Mouse (Mus musculus) liver, embryonic 13.5 days (tissue): ENCODE measurements at regions not wholly inside any gene's neighbourhood (a gene's known extent, or its start where the extent isn't known, plus 50 kb on each side); places are given as distances from the start of the nearest gene placed in this dataset.

Source experiments
- ATAC-seq: fragments of 200-750 bp; cut with Nextera tagmentation; 2 replicates; pipeline ENCODE4 v1.8.0; 2017; ENCODE audit warnings: low read depth, mild to moderate bottlenecking, moderate number of reproducible peaks, moderate library complexity
- DNase-seq: peaks from one replicate; pipeline ENCODE4 v3.0.0; 2022
- H3K27ac ChIP-seq: fragments of 300-500 bp; sonication (generic); 2 replicates; pipeline ENCODE4 v1.5.1; 2015; ENCODE audit warnings: moderate library complexity, mild to moderate bottlenecking, inconsistent platforms
- H3K27me3 ChIP-seq: fragments of 300-500 bp; sonication (generic); 2 replicates; pipeline ENCODE4 v1.6.1; 2015; ENCODE audit warnings: mild to moderate bottlenecking, inconsistent platforms
- H3K36me3 ChIP-seq: fragments of 300-500 bp; sonication (generic); 2 replicates; pipeline ENCODE4 v1.6.1; 2015; ENCODE audit warnings: mild to moderate bottlenecking, inconsistent platforms
- H3K4me1 ChIP-seq: fragments of 300-500 bp; sonication (generic); replicated peaks from 2 replicates; pipeline ENCODE4 v1.6.1; 2015; ENCODE audit warnings: inconsistent platforms
- H3K4me2 ChIP-seq: fragments of 300-500 bp; sonication (generic); 2 replicates; pipeline ENCODE4 v1.6.1; 2015; ENCODE audit warnings: inconsistent platforms, mild to moderate bottlenecking, moderate library complexity
- H3K4me3 ChIP-seq: fragments of 300-500 bp; sonication (generic); replicated peaks from 2 replicates; pipeline ENCODE4 v1.5.1; 2015; ENCODE audit warnings: mild to moderate bottlenecking, inconsistent platforms
- H3K9ac ChIP-seq: fragments of 300-500 bp; sonication (generic); 2 replicates; pipeline ENCODE4 v1.6.1; 2015; ENCODE audit warnings: mild to moderate bottlenecking, inconsistent platforms
- H3K9me3 ChIP-seq: fragments of 300-500 bp; sonication (generic); replicated peaks from 2 replicates; pipeline ENCODE4 v1.6.1; 2016; ENCODE audit warnings: inconsistent platforms
- WGBS: fragments of 180-500 bp; shearing (Covaris S2); methylation state at CpG from one replicate; pipeline ENCODE4 v1.1.7; 2015; ENCODE audit not compliant: insufficient replicate concordance; 5-methylcytosine and 5-hydroxymethylcytosine counted together

DNA sequence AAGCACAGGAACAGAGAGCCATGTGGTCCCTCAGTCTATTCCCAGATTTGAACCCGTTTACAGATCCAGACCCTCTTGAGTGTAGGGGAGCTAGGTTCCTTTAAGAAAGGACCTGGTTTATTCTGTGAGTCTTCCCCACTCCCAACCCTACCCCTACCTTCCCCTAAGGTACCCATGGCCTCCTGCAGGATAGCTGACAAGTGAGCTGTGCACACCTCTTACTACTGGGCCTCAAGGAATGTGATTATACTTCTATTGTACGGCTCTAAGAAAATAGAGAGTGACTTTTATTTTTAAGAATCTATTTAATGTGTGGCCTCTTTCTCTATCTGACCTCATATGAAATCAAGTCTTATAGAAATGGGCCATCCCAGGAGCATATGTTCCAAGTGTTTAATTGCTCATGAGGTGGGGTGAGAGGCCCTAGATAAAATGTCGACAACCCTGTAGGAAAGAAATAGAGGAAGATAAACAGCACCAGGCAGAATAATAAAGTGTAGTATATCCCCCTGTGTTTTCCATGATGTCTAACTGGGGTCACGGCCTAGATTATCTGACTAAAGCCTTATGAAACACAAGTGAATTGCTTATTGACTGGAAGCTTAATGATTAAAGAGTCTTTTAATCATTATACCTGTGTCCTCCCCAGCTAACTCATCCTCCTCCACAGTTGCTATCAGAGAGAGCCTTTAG lies 145.7 kb upstream of the Cdh5 start:
- Histone ChIP-seq H3K9me3 (no peaks in the 10 kb centered on the region), H3K4me1 (no peaks in the 10 kb centered on the region), H3K27me3 (no peaks in the 10 kb centered on the region), H3K4me2 (no peak overlapping the region), H3K36me3 (no peaks in the 10 kb centered on the region), H3K27ac (no peak overlapping the region), H3K4me3 (no peak overlapping the region), H3K9ac (no peak overlapping the region)
- WGBS, result 65% methylated on average over 4 of the region's 4 CpGs
- DNase-seq (no peak), ATAC-seq (no peak)

DNA sequence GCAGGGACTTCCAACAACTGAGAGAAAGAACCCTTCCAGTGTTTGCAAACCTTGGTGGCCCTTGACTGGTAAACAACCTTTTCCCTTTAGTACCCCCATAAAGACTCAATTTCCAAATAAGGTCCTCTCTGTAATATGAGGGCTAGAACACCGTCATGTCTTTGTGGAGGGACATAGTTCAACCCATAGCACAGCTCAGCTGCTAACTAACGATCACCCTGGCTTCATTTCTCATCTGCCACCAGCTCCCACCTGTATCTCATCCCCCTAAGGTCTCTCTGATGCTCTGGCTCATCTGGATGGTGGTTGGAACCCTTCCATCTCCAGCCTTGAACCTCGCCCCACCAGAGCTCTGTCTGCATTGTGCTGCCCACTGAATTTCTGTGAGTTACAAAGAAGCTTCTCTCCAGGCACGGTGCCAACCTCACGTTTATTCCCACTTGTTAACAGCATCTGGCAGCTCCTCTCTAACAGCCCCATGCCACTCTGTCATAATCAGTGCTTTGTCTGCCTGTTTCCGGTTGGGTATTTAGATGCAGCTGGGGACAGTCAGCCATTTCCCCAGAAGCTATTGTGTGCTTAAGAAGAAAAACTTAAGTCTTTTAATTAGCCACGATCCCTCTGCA lies 137.0 kb upstream of the Cdh5 start:
- H3K4me1 ChIP-seq, result no peaks in the 10 kb centered on the region

DNA sequence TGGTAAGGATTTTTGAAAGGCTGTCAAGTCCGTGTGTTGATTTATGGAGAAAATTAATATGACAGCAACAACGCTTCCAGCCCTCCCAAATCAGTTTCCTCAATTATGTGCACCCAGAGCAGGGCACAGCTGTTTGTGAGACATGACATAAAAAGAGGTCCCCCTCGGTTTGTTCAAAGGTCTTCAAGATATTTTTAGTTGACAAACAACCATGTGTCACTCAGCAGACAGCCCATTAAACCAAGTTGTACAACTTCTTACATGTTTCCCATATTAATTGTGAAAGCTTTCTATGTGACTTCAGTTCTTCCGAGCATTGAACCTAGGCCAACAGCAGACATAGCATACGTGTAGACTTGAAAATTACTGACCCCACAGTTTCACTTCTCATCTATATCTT lies 131.5 kb upstream of the Cdh5 start:
- no peaks in the 10 kb centered on the region for H3K9me3 ChIP-seq
- H3K27ac ChIP-seq, result no peak overlapping the region
- H3K27me3 ChIP-seq, result no peaks in the 10 kb centered on the region
- no peak overlapping the region for H3K4me2 ChIP-seq
- no peaks in the 10 kb centered on the region for H3K36me3 ChIP-seq
- H3K4me3 ChIP-seq, result no peak overlapping the region
- WGBS, result 60% methylated on average over 5 of the region's 5 CpGs
- no peaks in the 10 kb centered on the region for H3K4me1 ChIP-seq
- H3K9ac ChIP-seq, result no peak overlapping the region
- no peak for DNase-seq
- no peak for ATAC-seq

More for the DNA sequence above, 137.0 kb upstream of the Cdh5 start:
- Histone ChIP-seq H3K27me3 (no peaks in the 10 kb centered on the region), H3K9ac (no peak overlapping the region), H3K36me3 (no peaks in the 10 kb centered on the region), H3K4me2 (no peak overlapping the region), H3K4me3 (no peak overlapping the region), H3K27ac (no peak overlapping the region), H3K9me3 (no peaks in the 10 kb centered on the region)
- DNase-seq (no peak), ATAC-seq (no peak)
- WGBS, result 47% methylated on average over 7 of the region's 7 CpGs

DNA sequence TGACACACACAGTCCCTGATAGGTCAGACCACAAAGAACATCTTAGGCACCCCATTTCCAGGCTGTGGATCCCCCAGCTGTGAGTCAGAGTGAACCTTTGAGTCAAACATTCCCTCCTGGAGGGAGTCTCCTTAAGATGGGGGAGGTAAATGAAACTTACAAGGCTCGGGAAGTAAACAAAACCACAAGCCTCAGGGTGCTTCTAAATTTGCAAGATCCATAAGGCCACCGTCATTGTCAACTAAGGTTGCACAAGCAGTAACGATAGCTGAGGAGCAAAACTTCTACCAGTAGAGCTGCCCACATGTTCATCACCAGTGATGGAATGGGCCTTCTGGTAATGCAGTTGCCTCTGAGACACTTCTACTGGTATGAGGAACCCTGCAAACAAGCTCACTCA lies 130.9 kb upstream of the Cdh5 start:
- Histone ChIP-seq H3K4me1 (no peaks in the 10 kb centered on the region), H3K4me2 (no peak overlapping the region), H3K4me3 (no peak overlapping the region), H3K9me3 (no peaks in the 10 kb centered on the region), H3K9ac (no peak overlapping the region), H3K27me3 (no peaks in the 10 kb centered on the region), H3K27ac (no peak overlapping the region), H3K36me3 (no peaks in the 10 kb centered on the region)
- WGBS, result 57% methylated on average over 3 of the region's 3 CpGs
- DNase-seq (no peak), ATAC-seq (no peak)

DNA sequence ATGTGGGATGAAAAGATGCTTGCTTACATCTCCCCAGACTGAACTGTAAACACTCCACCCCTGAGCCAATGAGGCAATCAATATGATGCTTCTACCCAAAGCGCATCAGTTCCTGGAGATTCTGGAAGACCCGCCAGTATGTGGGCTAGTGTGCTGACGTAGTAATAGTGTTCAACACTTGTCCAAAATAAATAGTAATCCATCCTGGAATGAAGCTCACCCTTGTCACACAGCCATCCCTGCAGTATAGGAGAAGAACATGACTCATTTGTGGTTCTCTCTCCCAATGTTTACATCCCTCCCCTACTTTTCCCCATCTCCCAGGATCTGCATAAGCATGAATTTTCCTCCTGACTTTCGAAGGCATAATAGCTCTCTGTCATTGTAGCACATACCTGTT lies 130.5 kb upstream of the Cdh5 start:
- H3K27ac ChIP-seq, result no peak overlapping the region
- 78% methylated on average over 4 of the region's 4 CpGs for WGBS

DNA sequence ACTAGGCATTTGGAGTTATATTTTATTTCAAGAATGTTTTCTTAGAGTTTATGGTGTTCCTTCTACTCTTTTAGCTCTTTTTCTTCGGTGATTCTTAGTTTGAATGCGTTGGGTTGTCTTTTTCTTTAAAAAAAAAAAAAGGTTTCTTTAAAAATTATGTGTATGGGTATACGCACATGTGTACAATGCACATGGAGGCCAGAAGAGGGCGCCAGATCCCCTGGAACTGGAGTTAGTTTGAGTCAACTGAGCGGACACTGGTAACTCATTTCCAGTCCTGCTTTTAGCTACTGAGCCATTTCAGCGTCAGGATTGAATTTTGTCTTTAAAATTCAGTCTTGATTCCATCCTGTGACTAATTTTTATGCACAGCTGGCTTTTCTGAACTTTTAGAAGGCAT lies 124.9 kb upstream of the Cdh5 start:
- 54% methylated on average over 6 of the region's 6 CpGs for WGBS
- H3K9me3 ChIP-seq, result no peaks in the 10 kb centered on the region

More for the DNA sequence above, 130.5 kb upstream of the Cdh5 start:
- H3K9me3 ChIP-seq, result no peaks in the 10 kb centered on the region
- H3K27me3 ChIP-seq, result no peaks in the 10 kb centered on the region
- DNase-seq (no peak), ATAC-seq (no peak)
- no peaks in the 10 kb centered on the region for H3K36me3 ChIP-seq
- no peak overlapping the region for H3K9ac ChIP-seq
- H3K4me1 ChIP-seq, result no peaks in the 10 kb centered on the region
- H3K4me2 ChIP-seq, result no peak overlapping the region
- H3K4me3 ChIP-seq, result no peak overlapping the region

DNA sequence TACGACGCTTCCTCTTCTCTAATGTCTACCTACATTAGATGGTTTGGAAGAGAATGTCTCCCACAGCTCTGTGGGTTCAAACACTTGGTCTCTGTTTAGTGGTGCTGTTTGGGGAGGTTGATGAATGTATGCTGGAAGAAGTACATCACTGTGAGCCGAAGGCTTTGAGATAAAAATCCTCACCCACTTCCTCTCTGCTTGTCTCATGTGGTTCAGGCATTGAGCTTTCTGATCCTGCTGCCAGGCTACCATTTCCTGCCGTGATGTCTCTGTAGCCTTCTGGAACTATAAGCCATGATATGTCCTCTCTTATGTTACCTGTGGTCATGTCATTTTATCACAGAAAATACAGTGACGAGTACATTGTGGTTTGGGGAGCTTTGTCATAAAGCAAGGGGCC lies 122.5 kb upstream of the Cdh5 start:
- ATAC-seq (no peak), DNase-seq (no peak)
- Histone ChIP-seq H3K27ac (no peak overlapping the region), H3K4me1 (no peaks in the 10 kb centered on the region), H3K4me2 (no peak overlapping the region), H3K9ac (no peak overlapping the region), H3K36me3 (no peaks in the 10 kb centered on the region), H3K4me3 (no peak overlapping the region), H3K9me3 (no peaks in the 10 kb centered on the region), H3K27me3 (no peaks in the 10 kb centered on the region)
- WGBS, result 33% methylated on average over 5 of the region's 5 CpGs

More for the DNA sequence above, 124.9 kb upstream of the Cdh5 start:
- H3K27me3 ChIP-seq, result no peaks in the 10 kb centered on the region
- no peak for DNase-seq
- no peak overlapping the region for H3K4me3 ChIP-seq
- no peaks in the 10 kb centered on the region for H3K36me3 ChIP-seq
- no peak overlapping the region for H3K9ac ChIP-seq
- H3K4me2 ChIP-seq, result no peak overlapping the region
- H3K27ac ChIP-seq, result no peak overlapping the region
- no peak for ATAC-seq
- H3K4me1 ChIP-seq, result no peaks in the 10 kb centered on the region

DNA sequence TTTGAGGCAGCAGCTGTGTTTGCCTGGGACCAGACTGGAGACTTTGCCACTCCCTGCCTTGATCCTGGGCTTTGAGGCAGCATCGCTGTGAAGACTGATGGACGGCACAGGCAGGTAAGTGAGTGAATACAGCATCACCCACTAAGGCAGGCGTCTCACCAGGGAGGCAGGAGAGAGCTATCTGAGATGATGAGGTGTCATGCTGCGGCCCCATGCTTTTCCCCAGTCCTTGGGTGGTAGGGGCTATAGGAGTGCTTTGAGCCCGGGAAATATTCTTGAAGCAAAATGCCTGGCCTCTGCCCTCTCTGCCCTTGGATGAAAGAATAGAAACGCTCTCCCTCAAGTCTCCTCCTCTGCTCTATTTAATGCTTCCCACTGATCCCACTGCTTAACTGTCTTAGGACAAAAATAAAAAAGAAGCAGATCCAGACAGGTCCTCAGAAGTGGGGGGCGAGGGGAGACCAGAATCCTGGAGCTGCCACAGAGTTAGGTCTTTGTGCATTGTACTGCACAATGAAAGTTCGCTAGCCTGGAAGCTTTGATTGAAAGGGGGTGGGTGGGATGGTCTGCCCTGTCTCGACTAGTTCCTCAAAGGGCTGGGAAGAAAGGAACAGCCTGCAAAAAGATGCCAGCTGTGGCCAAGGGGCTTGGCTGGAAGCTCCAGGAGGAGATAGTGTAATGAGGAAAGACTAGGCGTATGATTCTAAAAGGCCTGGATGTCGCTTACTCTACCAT lies 117.4 kb upstream of the Cdh5 start:
- Histone ChIP-seq H3K9me3 (no peaks in the 10 kb centered on the region), H3K27me3 (no peaks in the 10 kb centered on the region), H3K9ac (no peak overlapping the region), H3K4me2 (no peak overlapping the region), H3K4me1 (no peaks in the 10 kb centered on the region), H3K36me3 (no peaks in the 10 kb centered on the region), H3K27ac (no peak overlapping the region), H3K4me3 (no peak overlapping the region)
- 64% methylated on average over 11 of the region's 11 CpGs for WGBS
- ATAC-seq (no peak), DNase-seq (no peak)

DNA sequence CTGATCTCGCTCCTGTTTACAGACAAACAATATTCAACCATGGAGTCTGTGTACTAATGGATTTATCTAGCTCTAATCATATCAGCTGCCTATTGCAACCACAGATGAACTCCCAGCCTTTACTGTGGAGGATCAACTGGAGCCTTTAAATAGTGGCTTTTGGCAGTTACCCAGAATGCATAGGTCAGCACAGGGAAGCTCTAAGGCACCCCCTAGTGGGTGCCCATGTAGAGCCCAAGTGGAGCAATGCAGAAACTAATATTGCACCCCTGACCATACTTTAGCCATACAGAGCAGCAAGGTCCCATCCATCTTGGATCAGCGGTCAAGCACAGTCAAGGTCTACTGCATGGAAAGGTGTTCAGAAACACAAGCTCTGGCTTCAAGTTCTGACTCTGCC lies 115.8 kb upstream of the Cdh5 start:
- Histone ChIP-seq H3K36me3 (no peaks in the 10 kb centered on the region), H3K9me3 (no peaks in the 10 kb centered on the region), H3K4me2 (no peak overlapping the region), H3K9ac (no peak overlapping the region), H3K4me1 (no peaks in the 10 kb centered on the region), H3K4me3 (no peak overlapping the region), H3K27ac (no peak overlapping the region), H3K27me3 (no peaks in the 10 kb centered on the region)
- ATAC-seq, result no peak
- WGBS, result 58% methylated on average over 2 of the region's 2 CpGs
- no peak for DNase-seq

DNA sequence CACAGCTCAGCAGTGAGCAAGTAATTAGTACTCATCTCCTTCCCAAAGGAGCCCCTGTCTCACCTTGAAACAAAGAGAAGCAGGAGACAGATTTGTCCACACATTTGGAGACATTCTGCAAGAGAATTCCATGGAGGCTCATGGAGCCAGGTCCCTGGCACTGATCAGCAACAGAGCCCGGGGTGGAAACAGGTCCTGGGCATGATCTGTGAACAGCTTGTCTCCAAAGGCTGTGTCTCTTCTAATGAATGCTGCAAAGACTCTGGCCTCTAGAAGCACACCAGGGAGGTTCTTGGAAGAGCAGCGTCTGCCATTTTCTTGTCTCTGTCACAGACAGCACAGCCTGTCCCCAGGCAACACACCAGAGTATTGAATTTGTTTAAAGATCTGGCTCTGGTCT lies 107.5 kb upstream of the Cdh5 start:
- ATAC-seq (no peak), DNase-seq (no peak)
- H3K9me3 ChIP-seq, result no peaks in the 10 kb centered on the region
- H3K27ac ChIP-seq, result no peak overlapping the region
- H3K27me3 ChIP-seq, result no peaks in the 10 kb centered on the region
- H3K9ac ChIP-seq, result no peak overlapping the region
- H3K4me1 ChIP-seq, result no peaks in the 10 kb centered on the region
- H3K4me2 ChIP-seq, result no peak overlapping the region
- H3K36me3 ChIP-seq, result no peaks in the 10 kb centered on the region
- 59% methylated on average over 2 of the region's 2 CpGs for WGBS
- H3K4me3 ChIP-seq, result no peak overlapping the region

DNA sequence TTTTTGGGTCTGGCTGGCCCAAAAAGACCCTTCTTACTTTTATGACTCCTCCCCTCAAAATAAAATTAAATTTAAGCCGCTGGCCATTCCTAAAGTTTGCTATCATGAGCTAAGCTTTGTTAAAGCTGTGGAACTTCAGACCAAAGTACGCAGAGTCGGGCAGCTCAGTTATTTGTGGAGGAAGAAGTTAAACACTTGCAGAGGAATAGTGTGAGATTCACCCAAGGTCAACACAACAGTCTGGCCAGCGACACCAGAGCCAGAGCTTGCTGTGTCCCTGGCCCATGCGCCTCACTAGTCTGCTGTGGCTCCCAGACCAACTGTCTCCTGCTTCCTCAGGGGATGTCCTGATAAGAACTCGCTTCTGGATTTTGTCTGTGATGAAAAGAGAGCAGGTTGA lies 103.3 kb upstream of the Cdh5 start:
- Histone ChIP-seq H3K4me2 (no peak overlapping the region), H3K9me3 (no peaks in the 10 kb centered on the region), H3K9ac (no peak overlapping the region), H3K27ac (no peak overlapping the region), H3K27me3 (no peaks in the 10 kb centered on the region), H3K36me3 (no peaks in the 10 kb centered on the region), H3K4me1 (no peaks in the 10 kb centered on the region), H3K4me3 (no peak overlapping the region)
- DNase-seq (no peak), ATAC-seq (no peak)
- 57% methylated on average over 6 of the region's 6 CpGs for WGBS

DNA sequence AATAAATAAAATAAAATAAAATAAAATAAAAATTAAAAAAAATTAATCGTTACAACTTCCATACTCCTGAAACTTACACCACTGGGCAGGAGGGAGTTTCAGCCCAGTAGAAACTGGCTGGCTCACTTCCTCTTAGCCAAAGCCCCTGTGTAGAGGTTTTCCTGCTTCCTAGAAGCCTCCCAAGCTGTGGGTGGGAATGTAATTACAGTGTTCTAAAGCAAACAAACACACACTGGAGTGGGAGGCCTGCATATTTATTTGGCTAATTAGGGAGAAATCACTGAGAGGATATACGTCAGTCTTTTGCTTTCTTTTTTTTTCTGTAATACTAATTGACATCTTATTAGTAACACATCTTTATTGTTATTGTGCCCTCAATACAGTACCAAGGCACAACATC lies 94.2 kb upstream of the Cdh5 start:
- WGBS, result 62% methylated on average over 2 of the region's 2 CpGs
- Histone ChIP-seq H3K9me3 (no peaks in the 10 kb centered on the region), H3K4me2 (no peak overlapping the region), H3K27ac (no peak overlapping the region), H3K4me3 (no peak overlapping the region), H3K9ac (no peak overlapping the region), H3K4me1 (no peaks in the 10 kb centered on the region), H3K27me3 (no peaks in the 10 kb centered on the region), H3K36me3 (no peaks in the 10 kb centered on the region)
- ATAC-seq (no peak), DNase-seq (no peak)
